Mouse (Mus musculus) kidney, adult 2 months (tissue): ENCODE results near the gene Spsb4.

Source experiments
- CTCF ChIP-seq: fragments of 200-500 bp; conservative IDR thresholded peaks from 2 replicates; pipeline ENCODE4 v1.5.1; 2011; ENCODE audit warnings: low read depth, mild to moderate bottlenecking, control low read depth, low read length, moderate library complexity, mixed read lengths; ENCODE audit not compliant: insufficient read depth, insufficient read length
- POLR2A ChIP-seq: fragments of 200-500 bp; IDR thresholded peaks from one replicate; pipeline ENCODE4 v1.6.1; 2011; ENCODE audit warnings: low read depth, low read length, control low read depth

GRCm38 (mm10) chr9:97013698-97014097, 4.9 kb downstream of the Spsb4 start:
- TF ChIP-seq CTCF, result no peak
- no peak for TF ChIP-seq POLR2A
